Mouse (Mus musculus): ENCODE data around the gene Erlin1. TPM values are rescaled to one million over a fixed set of nuclear protein-coding genes. Genes with fewer than 3 reads are reported as not detected.

The Erlin1 gene
- total RNA-seq, 2 experiments from 2014 or later, result 17.6 to 19.7 TPM

- no peak for DNase-seq (ENCODE audit: extremely low spot score in 1 of 2, low spot score in 1 of 2)
These were observed 4.9 kb downstream of the Erlin1 start for GRCm38 (mm10) chr19:44064734-44065133.

DNA sequence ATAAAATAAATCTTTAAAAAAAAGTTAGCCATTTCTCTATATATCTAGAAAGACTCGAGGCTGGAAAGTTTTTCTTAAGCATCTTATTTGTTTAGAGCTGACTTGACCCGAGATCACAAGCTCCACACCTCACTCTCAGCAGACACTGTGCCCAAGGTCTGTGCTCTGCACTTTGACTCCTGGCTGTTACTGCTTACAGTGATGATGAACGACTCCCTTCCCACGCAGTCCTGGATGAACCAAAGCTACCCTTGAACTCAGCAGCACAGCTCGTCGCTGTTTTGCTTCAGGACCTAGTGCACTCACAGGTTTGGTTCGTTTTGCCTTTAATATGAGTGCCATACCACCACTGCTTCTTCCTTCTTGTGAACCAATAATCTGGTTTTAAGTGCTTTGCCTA is 5.8 kb downstream of the Erlin1 start:
- no peak for DNase-seq (ENCODE audit: extremely low spot score in 1 of 2, low spot score in 1 of 2)

- no peak for DNase-seq (ENCODE audit: extremely low spot score in 1 of 2, low spot score in 1 of 2)
These were observed 9.4 kb downstream of the Erlin1 start for GRCm38 (mm10) chr19:44060226-44060625.

DNA sequence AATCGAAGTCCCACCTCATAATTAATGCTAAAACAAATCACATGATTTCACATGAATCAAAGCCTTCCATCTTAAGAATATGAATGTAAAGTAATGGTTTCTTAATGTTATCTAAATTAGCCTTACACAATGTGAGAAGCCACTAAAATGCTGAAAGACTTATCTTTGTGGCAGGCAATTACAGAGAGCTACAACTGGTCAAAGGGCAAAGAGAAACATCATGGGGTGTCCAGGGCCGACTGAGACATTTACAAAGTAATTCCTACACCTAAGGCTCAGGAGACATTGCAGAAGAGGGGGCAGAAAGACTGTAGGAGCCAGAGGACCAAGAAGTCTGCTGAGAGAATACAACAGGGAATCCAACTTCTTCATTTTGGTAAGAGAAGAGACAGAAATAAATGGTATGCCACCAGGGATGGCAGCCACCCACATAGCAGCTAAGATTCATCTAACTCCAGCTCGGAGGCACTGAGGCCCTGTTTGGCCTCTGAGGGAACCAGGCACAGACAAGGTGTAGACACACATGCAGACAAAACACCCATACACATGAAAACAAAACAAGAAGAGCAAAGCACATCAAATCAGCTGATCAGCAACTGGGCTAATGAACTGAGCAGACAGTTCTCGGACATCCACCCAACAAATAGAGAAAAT is 14.3 kb downstream of the Erlin1 start:
- no peak for DNase-seq (ENCODE audit: extremely low spot score in 1 of 2, low spot score in 1 of 2)

DNA sequence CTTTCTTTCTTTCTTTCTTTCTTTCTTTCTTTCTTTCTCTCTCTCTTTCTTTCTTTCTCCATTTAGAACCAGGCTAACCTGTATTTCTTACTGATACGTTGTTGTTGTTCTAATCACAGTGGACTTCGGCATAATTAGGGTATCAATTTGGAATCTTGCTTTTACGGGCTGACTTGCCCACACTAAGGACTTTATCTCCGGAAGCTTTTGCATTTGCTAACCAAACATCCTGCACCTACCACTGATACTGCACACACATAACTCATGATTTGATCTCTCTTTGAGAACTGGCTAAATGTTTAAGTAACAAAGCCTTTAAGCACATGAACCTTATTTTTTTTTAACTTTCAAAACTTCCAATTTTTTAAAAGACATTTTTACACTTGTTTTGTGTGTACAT is 19.2 kb downstream of the Erlin1 start:
- DNase-seq (ENCODE audit: extremely low spot score in 1 of 2, low spot score in 1 of 2), result no peak

GRCm38 (mm10) chr19:44049282-44049681 is 20.3 kb downstream of the Erlin1 start:
- DNase-seq (ENCODE audit: extremely low spot score in 1 of 2, low spot score in 1 of 2), result no peak

DNA sequence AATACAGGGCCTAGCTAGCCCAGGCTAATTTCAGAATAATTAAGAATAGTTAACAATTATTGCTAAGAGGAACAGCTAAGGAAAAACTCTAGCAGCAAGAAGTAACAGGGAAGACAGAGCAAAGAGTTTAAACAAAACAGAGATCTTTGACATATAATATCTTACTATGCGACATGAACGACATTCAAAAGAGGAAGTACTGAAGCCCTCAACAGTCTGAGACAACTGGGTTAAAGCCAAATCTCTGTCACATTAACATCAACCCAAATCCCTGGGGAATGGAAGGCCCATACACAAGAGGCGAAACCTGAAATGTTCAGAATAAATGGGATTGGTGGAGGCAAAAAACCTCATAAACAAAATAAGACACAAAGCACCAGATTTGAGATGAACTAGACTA is 23.7 kb downstream of the Erlin1 start:
- no peak for DNase-seq (ENCODE audit: extremely low spot score in 1 of 2, low spot score in 1 of 2)

GRCm38 (mm10) chr19:44042121-44042520 is 27.5 kb downstream of the Erlin1 start:
- DNase-seq (ENCODE audit: extremely low spot score in 1 of 2, low spot score in 1 of 2), result no peak

DNA sequence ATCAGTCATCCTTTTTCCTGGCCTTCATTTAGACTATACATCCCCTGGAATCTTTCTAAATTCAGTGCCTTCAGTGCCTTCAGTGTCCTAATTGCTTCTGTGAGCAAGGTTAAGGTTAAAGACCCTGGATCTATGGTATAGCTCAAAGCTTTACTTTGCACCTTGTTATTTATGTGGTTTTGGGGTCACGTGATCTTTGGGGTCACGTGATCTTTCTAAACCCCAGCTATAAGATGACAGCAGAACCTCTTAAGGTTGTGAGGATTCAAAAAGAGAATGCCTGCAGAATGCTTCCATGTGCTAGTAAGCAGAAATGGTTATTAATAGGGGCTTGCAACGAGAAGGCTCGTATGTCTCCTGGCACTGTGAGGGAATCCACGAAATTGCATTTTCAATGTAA is 36.2 kb downstream of the Erlin1 start:
- DNase-seq (ENCODE audit: extremely low spot score in 1 of 2, low spot score in 1 of 2), result no peak

GRCm38 (mm10) chr19:44032046-44032744 is 37.4 kb downstream of the Erlin1 start:
- no peak for DNase-seq (ENCODE audit: extremely low spot score in 1 of 2, low spot score in 1 of 2)

- no peak for DNase-seq (ENCODE audit: extremely low spot score in 1 of 2, low spot score in 1 of 2)
These were observed 39.6 kb downstream of the Erlin1 start for GRCm38 (mm10) chr19:44030024-44030423.

DNA sequence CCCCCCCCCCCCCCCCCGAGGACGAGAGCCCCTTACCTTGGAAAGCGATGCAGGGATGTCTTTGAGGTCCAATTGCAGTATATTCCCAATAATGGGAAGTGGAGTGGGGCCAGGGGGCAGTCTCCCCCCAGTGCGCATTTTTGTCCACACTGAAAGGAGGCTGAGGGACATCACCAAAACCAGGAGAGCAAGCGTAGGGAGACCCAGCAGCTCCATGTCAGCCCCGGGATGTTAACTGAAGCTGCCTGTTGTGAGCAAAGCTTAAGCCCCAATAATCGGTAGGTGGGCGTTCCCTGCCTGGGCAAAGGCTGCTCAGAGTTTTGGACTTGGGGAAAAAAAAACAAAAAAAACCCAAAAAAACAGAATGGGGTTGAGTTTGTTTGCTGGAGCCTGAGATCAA is 40.6 kb downstream of the Erlin1 start, which contains the start of gene Cyp2c23:
Gene Cyp2c23, minus strand, starts transcription at position 237 of the 400 bp plus-strand sequence.
- no peak for DNase-seq (ENCODE audit: extremely low spot score in 1 of 2, low spot score in 1 of 2)

DNA sequence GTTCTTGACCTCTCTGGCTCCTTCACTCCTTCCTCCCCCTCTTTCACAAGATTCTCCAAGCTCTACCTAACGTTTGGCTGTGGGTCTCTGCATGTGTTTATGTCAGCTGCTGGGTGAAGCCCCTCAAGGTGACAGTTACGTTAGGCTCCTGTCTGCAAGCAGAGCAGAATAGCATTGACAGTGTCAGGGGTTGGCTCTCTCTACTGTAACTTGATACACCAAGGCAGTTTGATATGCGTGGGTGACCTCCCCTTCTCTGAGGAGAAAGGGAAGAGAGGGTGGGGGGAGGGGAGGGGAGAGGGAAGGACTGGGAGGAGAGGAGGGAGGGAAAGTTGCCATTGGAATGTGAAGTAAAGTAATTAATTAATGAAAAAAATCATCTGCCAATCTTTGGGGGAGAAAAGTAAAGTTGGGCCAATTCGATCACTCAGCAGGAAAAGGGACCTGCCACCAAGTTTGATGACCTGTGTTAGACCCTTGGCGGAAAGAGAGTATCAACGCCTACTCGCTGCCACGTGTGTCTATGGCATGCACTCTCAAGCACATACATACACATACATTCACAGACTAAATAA is 42.5 kb downstream of the Erlin1 start:
- DNase-seq (ENCODE audit: extremely low spot score in 1 of 2, low spot score in 1 of 2), result no peak

GRCm38 (mm10) chr19:44024921-44025585 is 44.5 kb downstream of the Erlin1 start:
- DNase-seq (ENCODE audit: extremely low spot score in 1 of 2, low spot score in 1 of 2), result no peak

- no peak for DNase-seq (ENCODE audit: extremely low spot score in 1 of 2, low spot score in 1 of 2)
These were observed 46.5 kb downstream of the Erlin1 start for GRCm38 (mm10) chr19:44023066-44023465.

DNA sequence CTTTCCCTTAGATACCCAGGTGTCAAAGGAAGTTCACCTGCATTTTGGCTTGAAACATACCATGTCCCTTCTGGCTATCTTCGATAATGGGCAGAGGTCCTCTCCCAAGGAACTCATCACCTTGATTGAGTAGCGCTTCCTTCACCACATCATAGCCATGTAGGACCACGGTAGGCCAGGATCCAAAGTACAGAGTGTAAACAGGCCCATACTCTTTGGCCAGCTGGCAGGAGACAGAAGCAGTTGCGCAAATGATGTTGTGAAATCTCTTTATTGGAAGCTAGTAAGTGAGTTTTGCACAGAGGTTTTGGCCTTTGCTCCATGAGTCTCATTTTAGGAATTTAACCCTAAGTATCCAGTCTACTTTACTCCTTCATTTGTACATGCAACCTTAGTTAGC is 48.1 kb downstream of the Erlin1 start:
- no peak for DNase-seq (ENCODE audit: extremely low spot score in 1 of 2, low spot score in 1 of 2)

DNA sequence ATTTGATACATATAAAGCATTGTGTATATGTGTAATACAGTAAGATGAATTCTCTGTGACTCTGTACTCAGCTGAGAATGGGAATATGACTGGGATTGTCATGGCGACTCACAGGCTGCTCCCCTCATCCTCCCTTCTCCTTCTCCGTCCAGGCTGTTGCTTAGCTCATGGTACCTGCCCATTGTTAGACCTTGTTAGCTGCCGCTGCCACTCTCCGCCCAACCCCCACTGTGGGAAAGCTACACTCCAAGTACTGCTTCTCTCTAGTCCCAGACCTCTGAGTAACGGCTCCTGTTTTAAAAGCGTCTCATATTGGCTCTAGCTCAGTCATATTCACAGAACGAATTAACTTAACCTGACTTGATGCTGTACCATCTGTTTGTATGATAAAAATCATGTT is 49.8 kb downstream of the Erlin1 start:
- DNase-seq (ENCODE audit: extremely low spot score in 1 of 2, low spot score in 1 of 2), result no peak

DNA sequence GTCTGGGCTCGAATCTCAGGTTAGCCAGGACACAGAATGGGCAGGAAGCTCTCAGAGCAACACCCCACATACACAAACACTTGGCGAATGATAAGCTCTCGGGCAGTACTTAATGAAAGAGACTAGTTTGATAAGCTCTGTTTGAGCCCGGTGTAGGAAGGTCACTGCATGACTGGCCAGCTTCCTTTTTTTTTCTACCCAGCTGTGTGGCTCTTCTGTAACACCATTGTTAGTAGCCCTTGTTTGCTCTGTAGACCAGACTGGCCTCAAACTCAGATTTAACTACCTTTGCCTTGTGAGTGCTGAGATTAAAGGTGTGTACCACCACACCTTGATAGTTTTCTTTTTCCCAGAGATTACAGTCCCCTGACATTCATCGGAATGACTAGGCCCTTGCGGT is 55.7 kb downstream of the Erlin1 start:
- DNase-seq (ENCODE audit: extremely low spot score in 1 of 2, low spot score in 1 of 2), result no peak

- DNase-seq (ENCODE audit: extremely low spot score in 1 of 2, low spot score in 1 of 2), result no peak
These were observed 60.8 kb downstream of the Erlin1 start for GRCm38 (mm10) chr19:44008784-44009183.

- DNase-seq (ENCODE audit: extremely low spot score in 1 of 2, low spot score in 1 of 2), result no peak
These were observed 62.4 kb downstream of the Erlin1 start for GRCm38 (mm10) chr19:44007186-44007585.

GRCm38 (mm10) chr19:44005025-44005424 is 64.6 kb downstream of the Erlin1 start:
- DNase-seq (ENCODE audit: extremely low spot score in 1 of 2, low spot score in 1 of 2), result no peak

Measured in layer of hippocampus, postnatal 25 days (tissue).